8 mouse cellular contexts compared by ENCODE assay signal in the genomic region with DNA sequence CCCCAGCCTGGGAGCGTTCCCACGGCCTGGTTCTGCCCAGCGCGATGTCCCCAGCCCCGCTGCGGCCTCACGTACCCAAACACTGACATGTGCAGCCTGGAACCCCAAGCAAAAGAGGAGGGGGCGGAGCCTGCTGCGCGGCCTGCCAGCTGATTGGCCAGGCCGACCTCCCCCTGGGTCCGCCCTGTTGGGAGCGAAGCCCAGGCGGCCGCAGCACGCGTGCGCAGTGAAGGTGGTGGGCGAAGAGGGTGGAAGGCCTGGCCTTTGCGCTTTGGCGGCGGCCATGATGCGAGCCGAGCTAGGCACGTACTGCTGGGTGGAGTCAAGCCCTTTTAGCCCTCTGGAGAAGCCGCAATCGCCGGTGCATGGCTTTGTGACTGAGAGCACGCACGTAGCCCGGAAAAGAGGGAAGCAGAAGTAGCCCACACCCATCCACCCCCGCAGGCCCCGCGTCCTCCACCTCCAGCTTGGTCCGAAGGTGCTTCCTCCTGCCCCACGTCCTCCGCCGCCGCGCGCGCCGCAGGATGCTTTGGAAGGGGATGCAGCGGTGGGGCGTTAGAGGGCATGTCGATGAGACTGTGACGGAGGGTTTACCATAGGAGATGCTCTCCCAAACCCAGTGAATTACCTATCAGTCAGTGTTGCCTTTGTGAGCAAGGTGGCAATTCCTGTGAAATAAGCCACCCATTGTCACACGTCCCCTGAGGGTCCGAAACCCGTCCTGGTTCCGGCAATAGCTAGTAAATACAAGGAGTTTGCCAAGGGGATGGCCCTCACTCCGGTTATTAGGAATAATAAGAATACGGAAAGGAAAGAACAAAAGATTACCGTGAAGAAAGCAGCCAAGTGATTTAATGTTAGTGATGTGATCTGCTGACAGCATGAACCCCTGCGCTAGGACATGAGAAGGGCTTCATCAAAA. TPM values are rescaled to one million over a fixed set of nuclear protein-coding genes. Genes with fewer than 3 reads are reported as not detected.
DNase-seq lines count a peak whose midpoint lies in the region; ATAC-seq and TF ChIP-seq lines count a peak whose summit lies in the region.

No protein-coding gene starts in this region.

- peak overlapping the region; percentile 90 for H3K4me2 ChIP-seq in kidney, embryonic 15.5 days

- ATAC-seq in kidney, embryonic 15.5 days (replicated peaks; ENCODE audit: low FRiP score): peak; percentile 100
- peak; percentile 97 for ATAC-seq in monocyte, adult 5-6 weeks (replicated peaks; ENCODE audit: insufficient number of reproducible peaks, low FRiP score, low TSS enrichment, poor library complexity, severe bottlenecking)

- peak overlapping the region; percentile 60 for H3K4me3 ChIP-seq in bone marrow macrophage, adult 2 months (ENCODE audit: insufficient read depth, low read length)
- H3K4me3 ChIP-seq in embryonic fibroblast, embryonic 13.5 days (ENCODE audit: insufficient read depth, low read length): peak overlapping the region; percentile 37
- H3K4me3 ChIP-seq in heart, embryonic 10.5 days: peak overlapping the region; percentile 67
- peak overlapping the region; percentile 62 for H3K4me3 ChIP-seq in kidney, embryonic 15.5 days (replicated peaks)

- no peak for TF ChIP-seq CTCF in bone marrow macrophage, adult 2 months (IDR thresholded peaks at IDR 0.05; ENCODE audit: low read depth, low read length)
- TF ChIP-seq CTCF in embryonic fibroblast, embryonic 13.5 days (IDR thresholded peaks at IDR 0.05; ENCODE audit: borderline replicate concordance, insufficient read depth, low read length): no peak

- peak; percentile 100 for DNase-seq in A20 (ENCODE audit: low read depth, low spot score)
- DNase-seq in heart, embryonic 10.5 days (ENCODE audit: low spot score): peak; percentile 100
- DNase-seq in liver: peak; percentile 100
- DNase-seq in spleen, postnatal 4 days (ENCODE audit: low spot score in 2 of 2): peak; percentile 98 to 99

- no peaks in the 10 kb centered on the region for H3K9me3 ChIP-seq in heart, embryonic 10.5 days
- no peaks in the 10 kb centered on the region for H3K9me3 ChIP-seq in kidney, embryonic 15.5 days (replicated peaks)

- peaks cover 23% of the 10 kb centered on the region for H3K36me3 ChIP-seq in heart, embryonic 10.5 days
- peaks cover 28% of the 10 kb centered on the region for H3K36me3 ChIP-seq in kidney, embryonic 15.5 days

- WGBS in heart, embryonic 10.5 days: 6% methylated on average over 55 of the region's 55 CpGs
- WGBS in kidney, embryonic 15.5 days: 6% methylated on average over 55 of the region's 55 CpGs

- peak overlapping the region; percentile 60 for H3K9ac ChIP-seq in kidney, embryonic 15.5 days

- peak overlapping the region; percentile 75 for H3K27ac ChIP-seq in bone marrow macrophage, adult 2 months (ENCODE audit: insufficient read depth, low read depth, low read length)
- H3K27ac ChIP-seq in embryonic fibroblast, embryonic 13.5 days (ENCODE audit: insufficient read depth, low read length): peak overlapping the region; percentile 57
- H3K27ac ChIP-seq in heart, embryonic 10.5 days: peak overlapping the region; percentile 98
- peak overlapping the region; percentile 96 for H3K27ac ChIP-seq in kidney, embryonic 15.5 days

- no peaks in the 10 kb centered on the region for H3K27me3 ChIP-seq in heart, embryonic 10.5 days (ENCODE audit: insufficient read depth, poor library complexity, severe bottlenecking)
- H3K27me3 ChIP-seq in kidney, embryonic 15.5 days: no peaks in the 10 kb centered on the region

- 0 out of 2 replicates have a peak, but pooled peaks have one; percentile 74 for TF ChIP-seq POLR2A in bone marrow macrophage, adult 2 months (IDR thresholded peaks at IDR 0.05; ENCODE audit: borderline replicate concordance, low read depth, low read length)
- peak; percentile 84 for TF ChIP-seq POLR2A in embryonic fibroblast, embryonic 13.5 days (IDR thresholded peaks at IDR 0.05; ENCODE audit: low read depth, low read length)

- H3K4me1 ChIP-seq in bone marrow macrophage, adult 2 months (ENCODE audit: control insufficient read depth, insufficient read depth, low read length): peaks cover 20% of the 10 kb centered on the region
- H3K4me1 ChIP-seq in embryonic fibroblast, embryonic 13.5 days (ENCODE audit: control insufficient read depth, insufficient read depth, low read length): 0 out of 2 replicates have a peak, but pooled peaks cover 1% of the 10 kb centered on the region
- peaks cover 20% of the 10 kb centered on the region for H3K4me1 ChIP-seq in heart, embryonic 10.5 days
- H3K4me1 ChIP-seq in kidney, embryonic 15.5 days: peaks cover 14% of the 10 kb centered on the region

RNA-seq across cellular contexts. Expression of a gene that starts 0.9 kb away (rescaled TPM):
- polyA plus RNA-seq in bone marrow macrophage, adult 2 months (2012; ENCODE audit: insufficient read depth, insufficient read length, missing spikeins): not detected in 2 replicates
- 0.23 and 0.38 TPM in 2 replicates for polyA plus RNA-seq in embryonic fibroblast, embryonic 13.5 days (2011; ENCODE audit: insufficient read length, low read depth, missing spikeins)
- polyA plus RNA-seq in heart, embryonic 10.5 days (2016; fragmentation: Nextera tagmentation; extraction: Ambion mirVana): 0.44 and 0.54 TPM in 2 replicates
- 0.61 and 0.76 TPM in 2 replicates for polyA plus RNA-seq in kidney, embryonic 15.5 days (2015; fragmentation: Nextera tagmentation; extraction: Ambion mirVana)
- 0.19 TPM in 1 of 3 replicates, not detected in the others for total RNA-seq in monocyte, adult 5-6 weeks (2017)

RNA-seq across cellular contexts. Expression of a gene that starts 5.5 kb away (rescaled TPM):
- 4.8 and 6.5 TPM in 2 replicates for polyA plus RNA-seq in bone marrow macrophage, adult 2 months (2012; ENCODE audit: insufficient read depth, insufficient read length, missing spikeins)
- polyA plus RNA-seq in embryonic fibroblast, embryonic 13.5 days (2011; ENCODE audit: insufficient read length, low read depth, missing spikeins): 3.3 and 4.2 TPM in 2 replicates
- polyA plus RNA-seq in heart, embryonic 10.5 days (2016; fragmentation: Nextera tagmentation; extraction: Ambion mirVana): 12.3 and 19.8 TPM in 2 replicates
- 23.6 and 24.9 TPM in 2 replicates for polyA plus RNA-seq in kidney, embryonic 15.5 days (2015; fragmentation: Nextera tagmentation; extraction: Ambion mirVana)
- 7.3 to 18.8 TPM (median 11.7 TPM) in 3 replicates for total RNA-seq in monocyte, adult 5-6 weeks (2017)

RNA-seq across cellular contexts. Expression of a gene that starts 24.7 kb away (rescaled TPM):
- 65.6 and 68.4 TPM in 2 replicates for polyA plus RNA-seq in bone marrow macrophage, adult 2 months (2012; ENCODE audit: insufficient read depth, insufficient read length, missing spikeins)
- polyA plus RNA-seq in embryonic fibroblast, embryonic 13.5 days (2011; ENCODE audit: insufficient read length, low read depth, missing spikeins): 75.3 and 87.8 TPM in 2 replicates
- polyA plus RNA-seq in heart, embryonic 10.5 days (2016; fragmentation: Nextera tagmentation; extraction: Ambion mirVana): 60.1 and 60.7 TPM in 2 replicates
- polyA plus RNA-seq in kidney, embryonic 15.5 days (2015; fragmentation: Nextera tagmentation; extraction: Ambion mirVana): 81.8 and 83.5 TPM in 2 replicates
- total RNA-seq in monocyte, adult 5-6 weeks (2017): 59.2 to 74.7 TPM (median 73.5 TPM) in 3 replicates

RNA-seq across cellular contexts. Expression of a gene that starts 25.0 kb away (rescaled TPM):
- 0.40 and 0.59 TPM in 2 replicates for polyA plus RNA-seq in bone marrow macrophage, adult 2 months (2012; ENCODE audit: insufficient read depth, insufficient read length, missing spikeins)
- polyA plus RNA-seq in embryonic fibroblast, embryonic 13.5 days (2011; ENCODE audit: insufficient read length, low read depth, missing spikeins): 1.3 and 2.6 TPM in 2 replicates
- 2.5 and 2.7 TPM in 2 replicates for polyA plus RNA-seq in heart, embryonic 10.5 days (2016; fragmentation: Nextera tagmentation; extraction: Ambion mirVana)
- 4.9 and 5.5 TPM in 2 replicates for polyA plus RNA-seq in kidney, embryonic 15.5 days (2015; fragmentation: Nextera tagmentation; extraction: Ambion mirVana)
- 0.32 to 2.5 TPM (median 2.1 TPM) in 3 replicates for total RNA-seq in monocyte, adult 5-6 weeks (2017)

Comparison
In these comparisons a context has a peak if more than half of its experiments do, and no peak if none do; other contexts are left out.
1. Peak in every context shown above with its lines: DNase-seq, ATAC-seq, H3K4me3 ChIP-seq and H3K27ac ChIP-seq.